Mouse (Mus musculus) myocyte (in vitro differentiated cells): ENCODE data around the gene Fxyd6.

Experiments
- CEBPB ChIP-seq: IDR thresholded peaks from 2 replicates; pipeline ENCODE4 v1.6.1; 2011; ENCODE audit warnings: mild to moderate bottlenecking, moderate library complexity; ENCODE audit not compliant: poor library complexity, insufficient read depth, severe bottlenecking
- MAX ChIP-seq: IDR thresholded peaks from one replicate; pipeline ENCODE4 v1.6.1; 2011; ENCODE audit warnings: low read depth, mild to moderate bottlenecking, control low read depth
- POLR2A ChIP-seq: IDR thresholded peaks from one replicate; pipeline ENCODE4 v1.6.1; 2011; ENCODE audit warnings: low read depth, mild to moderate bottlenecking, control low read depth, moderate library complexity; ENCODE audit not compliant: insufficient read length
- REST ChIP-seq: IDR thresholded peaks from one replicate; pipeline ENCODE4 v1.6.1; 2011; ENCODE audit warnings: mild to moderate bottlenecking, control low read depth, moderate library complexity; ENCODE audit not compliant: insufficient read depth, insufficient read length

DNA sequence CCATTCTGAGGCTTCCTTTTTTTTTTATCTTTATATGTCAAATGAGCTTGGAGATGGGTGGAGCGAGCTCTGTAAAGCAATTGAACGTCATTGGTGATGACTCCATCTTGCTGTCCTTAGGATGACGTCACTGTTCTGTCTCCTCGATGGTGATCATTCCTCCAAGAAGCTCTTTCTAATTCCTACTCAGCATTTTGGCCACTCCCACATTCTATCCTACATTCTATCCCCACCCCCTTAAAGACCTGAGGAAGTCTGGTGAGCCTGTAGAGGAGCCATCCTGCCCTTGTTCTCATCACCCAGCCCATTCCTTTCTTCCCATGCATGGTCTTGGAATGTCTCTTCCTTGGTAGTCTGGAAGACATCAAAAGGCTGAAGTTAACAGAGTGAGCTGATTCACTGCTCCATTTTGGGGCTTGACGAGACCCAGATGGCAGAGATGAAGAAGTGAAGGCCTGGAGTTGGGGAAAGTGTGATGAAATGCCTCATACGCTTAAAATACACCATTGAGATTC is 5.1 kb downstream of the Fxyd6 start:
- TF ChIP-seq MAX (no peak), REST (no peak), CEBPB (no peak), POLR2A (no peak)
